Mouse (Mus musculus) myocyte (in vitro differentiated cells): Measurements from ENCODE around the gene Myo15b.

ENCODE experiments used
- CEBPB ChIP-seq: IDR thresholded peaks from 2 replicates; pipeline ENCODE4 v1.6.1; 2011; ENCODE audit warnings: mild to moderate bottlenecking, moderate library complexity; ENCODE audit not compliant: poor library complexity, insufficient read depth, severe bottlenecking
- E2F4 ChIP-seq: IDR thresholded peaks from one replicate; pipeline ENCODE4 v1.6.1; 2011; ENCODE audit warnings: mild to moderate bottlenecking, control low read depth, moderate library complexity; ENCODE audit not compliant: insufficient read depth
- MYOD1 ChIP-seq, 3 experiments: IDR thresholded peaks; one replicate each; pipeline ENCODE4 v1.6.1; 2011; ENCODE audit warnings: control low read depth in 2 of 3, low read depth in 2 of 3, mild to moderate bottlenecking in 2 of 3, moderate library complexity in 1 of 3; ENCODE audit not compliant: insufficient read length in 2 of 3, control insufficient read depth in 1 of 3
- POLR2A ChIP-seq: IDR thresholded peaks from one replicate; pipeline ENCODE4 v1.6.1; 2011; ENCODE audit warnings: low read depth, mild to moderate bottlenecking, control low read depth, moderate library complexity; ENCODE audit not compliant: insufficient read length
- USF1 ChIP-seq: IDR thresholded peaks from one replicate; pipeline ENCODE4 v1.6.1; 2011; ENCODE audit warnings: low read depth, mild to moderate bottlenecking, control low read depth, moderate library complexity

- TF ChIP-seq USF1 = no peak
- TF ChIP-seq POLR2A = no peak
- TF ChIP-seq CEBPB = no peak
- no peak for TF ChIP-seq E2F4
- no peak for TF ChIP-seq MYOD1 (IDR thresholded peaks at IDR 0.05; ENCODE audit: control insufficient read depth in 1 of 3, insufficient read length in 2 of 3, low read depth in 2 of 3)
Observed at GRCm38 (mm10) chr11:115808696-115809310, 49.4 kb upstream of the Myo15b start.
